Mouse (Mus musculus) right cerebral cortex, adult 18-20 months (tissue): Measurements from ENCODE around the gene Spata32.

Experiments used
- DNase-seq: peaks from one replicate; pipeline ENCODE4 v3.0.0; 2022; ENCODE audit warnings: mixed read lengths

The Spata32 gene

DNA sequence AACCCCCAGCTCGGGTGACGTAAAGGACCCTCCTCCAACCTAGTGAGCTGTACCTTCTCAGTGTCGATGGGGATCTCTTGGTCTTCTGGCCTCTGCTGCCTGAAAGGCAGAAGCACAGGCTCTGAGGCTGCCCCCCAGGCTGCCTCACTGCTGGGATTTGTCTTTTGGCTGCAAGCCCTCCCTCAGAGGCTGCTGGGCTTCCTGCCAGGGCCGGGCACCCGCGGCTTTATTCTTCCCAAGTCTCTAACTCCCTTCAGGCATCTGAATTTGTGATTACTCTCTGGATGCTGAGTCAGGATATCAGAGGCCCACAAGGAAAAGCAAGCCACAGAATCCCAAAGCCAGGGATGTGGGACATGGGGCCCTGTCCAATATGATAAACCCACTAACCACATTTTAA, 16.6 kb downstream of the Spata32 start:
- DNase-seq = peak; percentile 83

DNA sequence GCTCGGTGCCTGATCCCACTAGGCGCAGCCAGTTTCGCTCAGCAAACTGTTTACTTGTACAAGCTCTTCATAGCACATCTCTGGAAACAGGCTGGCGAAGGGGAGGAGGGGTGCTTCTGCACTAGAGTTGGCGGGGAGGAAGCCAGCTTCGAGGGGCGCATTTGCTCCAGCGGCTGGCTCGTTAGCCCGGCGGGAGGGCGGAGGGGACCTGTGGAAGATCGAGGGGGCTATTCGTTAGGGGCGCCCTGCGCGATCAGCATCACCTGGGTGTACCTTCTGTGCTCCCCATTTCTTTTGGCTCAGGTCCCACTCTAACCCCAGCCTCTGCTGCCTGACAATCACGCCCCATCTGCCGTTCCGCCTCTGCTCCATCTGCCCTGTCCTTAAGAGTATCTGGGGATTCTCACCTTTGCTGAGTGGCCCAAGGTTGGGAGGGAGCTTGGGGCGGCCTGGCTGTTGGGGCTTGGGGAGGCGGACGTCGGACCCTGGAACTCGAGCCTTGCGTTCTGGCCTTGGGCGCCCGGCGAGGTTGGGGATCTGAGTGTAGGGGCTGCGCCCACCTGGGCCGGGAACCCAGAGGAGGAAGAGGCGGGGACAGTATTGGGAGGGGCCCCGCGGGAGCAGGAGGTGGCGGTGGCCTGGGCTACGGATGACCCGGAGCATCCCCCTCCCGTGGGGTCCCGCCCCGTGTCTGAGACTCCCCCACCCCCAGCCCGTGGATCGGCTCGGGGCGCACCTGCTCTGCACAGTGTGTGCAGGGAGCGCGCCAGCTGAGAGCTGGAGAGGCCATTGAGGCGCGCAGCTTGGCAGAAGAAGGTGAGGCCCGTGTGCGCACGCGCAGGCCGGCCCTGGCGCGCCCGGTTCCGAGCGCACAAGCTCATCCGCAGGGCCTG, 19.1 kb downstream of the Spata32 start:
- peak; percentile 88 for DNase-seq

DNA sequence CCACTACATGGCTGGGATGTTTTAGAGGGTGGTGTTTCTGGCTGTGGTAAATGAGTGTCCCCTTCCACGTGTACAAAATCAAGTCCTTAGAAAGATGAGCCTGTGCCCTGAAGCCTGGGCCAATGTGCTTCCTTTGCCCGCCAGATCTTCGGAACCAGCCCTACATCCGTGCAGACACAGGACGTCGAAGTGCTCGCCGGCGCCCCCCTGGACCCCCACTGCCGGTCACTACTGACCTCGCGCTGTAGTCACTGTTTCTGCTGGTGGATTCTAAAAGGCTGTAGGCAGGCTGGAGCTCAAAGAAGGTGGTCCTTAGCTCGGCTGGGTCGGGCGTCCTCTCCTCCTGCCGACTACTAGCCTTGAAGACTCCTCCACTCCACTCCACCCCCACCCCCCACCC, 19.9 kb downstream of the Spata32 start:
- DNase-seq = no peak

DNA sequence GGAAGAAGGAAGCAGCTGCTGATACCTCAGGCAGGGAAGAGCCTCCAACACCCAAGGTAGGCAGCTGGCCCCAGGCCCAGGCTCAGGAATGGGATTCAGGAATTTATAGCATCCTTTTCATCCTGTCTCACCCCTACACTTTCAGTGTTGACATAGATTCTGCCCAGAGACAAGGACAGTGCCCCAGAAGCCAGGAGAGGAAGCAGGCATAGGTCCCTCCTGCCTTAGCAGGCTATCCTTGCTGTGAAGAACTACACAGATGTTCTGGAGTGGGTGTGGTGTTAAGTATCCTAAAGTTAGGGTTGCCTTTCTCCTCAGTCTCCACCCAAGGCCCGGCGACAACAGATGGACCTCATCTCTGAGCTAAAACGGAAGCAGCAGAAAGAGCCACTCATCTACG, 20.9 kb downstream of the Spata32 start:
- peak; percentile 84 for DNase-seq

DNA sequence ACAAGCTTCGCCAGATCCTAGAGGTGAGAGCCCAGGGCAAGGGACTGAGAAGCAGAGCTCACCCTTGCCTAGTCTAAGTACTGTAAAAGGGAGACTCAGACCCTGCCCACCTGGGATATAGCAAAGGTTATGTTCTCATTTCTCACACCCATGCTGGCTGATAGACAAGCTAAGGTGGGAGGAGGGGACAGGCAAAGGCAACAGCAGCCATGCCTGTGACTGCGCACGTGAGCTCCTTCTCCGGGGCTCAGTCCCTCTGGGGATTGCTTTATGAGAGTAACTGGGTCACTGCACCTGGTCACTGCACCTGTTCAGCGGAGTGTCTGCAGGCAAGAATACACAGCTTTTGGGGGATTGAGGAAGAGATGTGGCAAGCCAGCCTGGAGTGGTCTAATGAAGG, 22.6 kb downstream of the Spata32 start:
- no peak for DNase-seq

DNA sequence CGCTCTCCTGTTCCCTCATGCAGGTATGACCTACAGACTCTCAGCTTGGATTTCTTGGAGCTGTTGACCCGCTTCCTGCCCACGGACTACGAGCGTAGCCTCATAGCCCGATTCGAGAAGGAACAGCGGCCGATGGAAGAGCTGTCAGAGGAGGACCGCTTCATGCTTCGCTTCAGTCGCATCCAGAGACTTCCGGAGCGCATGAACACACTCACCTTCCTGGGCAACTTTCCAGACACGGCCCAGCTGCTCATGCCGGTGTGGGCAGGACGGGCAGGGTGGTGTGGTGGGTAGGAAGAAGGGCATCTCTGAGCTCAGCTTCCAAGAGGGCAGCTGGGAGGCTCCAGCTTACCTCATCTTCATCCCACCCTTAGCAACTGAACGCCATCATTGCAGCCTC, 23.0 kb downstream of the Spata32 start:
- no peak for DNase-seq

DNA sequence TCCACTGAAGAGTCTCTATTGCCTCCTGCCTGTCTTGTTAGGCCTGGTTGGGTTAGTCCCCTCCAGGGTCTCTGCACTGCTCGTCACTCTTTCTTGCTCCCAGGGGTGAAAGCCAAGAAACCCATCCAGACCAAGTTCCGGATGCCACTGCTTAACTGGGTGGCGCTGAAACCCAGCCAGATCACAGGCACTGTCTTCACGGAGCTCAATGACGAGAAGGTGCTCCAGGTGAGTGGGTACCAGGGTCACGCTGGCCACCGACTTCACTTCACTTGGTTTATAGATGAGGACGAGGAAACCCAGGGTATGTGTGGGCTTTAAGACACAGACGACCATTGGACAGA, 24.4 kb downstream of the Spata32 start:
- DNase-seq = no peak

DNA sequence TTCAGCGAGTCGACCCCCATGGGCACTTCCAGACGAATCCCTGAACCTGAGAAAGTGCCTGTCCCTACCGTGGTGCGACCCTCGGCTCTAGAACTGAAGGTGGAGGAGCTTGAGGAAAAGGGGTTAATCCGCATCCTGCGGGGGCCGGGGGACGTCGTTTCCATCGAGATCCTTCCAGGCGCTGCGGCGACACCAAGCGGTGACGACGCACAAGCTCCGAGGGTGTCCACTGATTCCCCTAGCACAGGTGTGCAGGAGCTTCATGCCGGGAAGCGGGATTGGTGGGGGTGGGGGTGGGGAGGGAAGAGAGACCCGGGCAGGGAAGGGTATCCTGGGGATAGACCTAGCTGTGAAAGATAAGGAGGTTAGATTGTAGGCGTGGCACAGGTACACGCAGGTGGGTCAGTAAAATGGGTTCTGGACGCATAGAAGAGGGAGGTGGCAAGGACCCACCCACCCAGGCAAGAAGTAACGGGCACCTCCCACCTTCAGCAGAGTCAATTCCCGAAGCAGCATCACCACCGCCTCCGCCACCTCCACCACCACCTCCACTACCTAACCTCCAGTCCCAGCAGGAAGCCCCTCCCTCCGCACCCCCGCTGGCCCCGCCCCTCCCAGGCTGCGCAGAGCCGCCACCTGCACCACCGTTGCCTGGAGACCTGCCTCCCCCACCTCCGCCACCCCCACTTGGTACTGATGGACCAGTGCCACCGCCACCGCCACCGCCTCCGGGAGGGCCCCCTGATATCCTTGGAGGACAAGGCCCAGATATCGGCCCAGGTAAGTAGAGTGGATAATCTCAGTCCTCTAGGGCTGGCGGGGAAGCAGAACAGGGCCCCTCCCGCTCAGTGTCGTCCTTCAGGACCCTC, 25.0 kb downstream of the Spata32 start:
- DNase-seq = peak; percentile 85

DNA sequence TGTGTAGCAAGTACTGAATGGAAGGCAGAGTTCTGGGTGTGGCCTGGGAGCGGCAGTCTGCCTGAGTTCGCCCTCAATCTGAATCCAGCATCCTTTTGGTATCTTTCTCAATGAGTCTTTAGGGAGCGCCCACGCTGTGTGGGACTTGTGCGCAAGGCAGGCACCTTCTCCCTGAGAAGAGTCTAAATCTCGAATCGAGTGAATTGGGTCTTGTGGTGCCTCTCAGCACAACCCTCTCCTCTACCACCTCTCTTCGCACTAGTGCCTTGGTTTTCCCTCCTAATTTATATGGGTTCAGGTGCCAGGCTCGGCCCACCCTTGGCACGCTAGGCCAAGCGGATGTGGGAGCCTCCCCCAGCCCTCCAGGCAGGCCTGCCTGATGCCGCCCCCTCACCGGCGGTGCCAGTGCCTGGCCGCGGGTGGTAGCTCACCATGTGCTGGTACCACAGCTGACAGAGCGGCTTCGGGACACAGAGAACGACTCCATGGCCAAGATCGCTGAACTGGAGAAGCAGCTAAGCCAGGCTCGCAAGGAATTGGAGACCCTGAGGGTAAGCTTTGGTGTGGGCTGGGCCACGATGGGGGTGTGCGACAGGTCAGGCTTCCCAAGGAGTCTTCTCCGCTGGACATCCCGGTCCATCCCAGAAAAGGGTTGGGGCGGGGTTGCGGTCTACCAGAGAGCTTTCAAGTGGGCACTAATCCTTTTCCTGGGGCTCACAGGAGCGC, 25.8 kb downstream of the Spata32 start:
- DNase-seq = peak; percentile 89

DNA sequence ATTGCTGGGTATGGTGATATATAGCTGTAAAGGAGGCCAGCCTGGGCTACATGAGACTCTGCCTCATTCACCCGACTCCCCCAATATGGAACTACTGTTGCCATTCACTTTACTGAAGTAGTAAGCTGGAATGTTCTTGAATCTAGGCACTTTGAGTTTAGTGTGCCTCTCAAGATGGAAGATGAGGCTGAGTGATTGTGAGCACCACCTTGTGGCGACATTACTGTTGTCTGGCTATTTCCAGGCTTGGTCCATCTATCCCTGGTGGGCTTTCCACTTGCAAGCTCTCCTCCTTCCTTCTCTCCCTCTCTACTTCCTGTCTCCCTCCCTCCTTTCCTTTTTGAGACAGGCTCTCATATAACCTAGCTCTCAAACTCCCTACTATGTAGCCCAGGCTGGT, 33.3 kb downstream of the Spata32 start:
- DNase-seq = no peak

DNA sequence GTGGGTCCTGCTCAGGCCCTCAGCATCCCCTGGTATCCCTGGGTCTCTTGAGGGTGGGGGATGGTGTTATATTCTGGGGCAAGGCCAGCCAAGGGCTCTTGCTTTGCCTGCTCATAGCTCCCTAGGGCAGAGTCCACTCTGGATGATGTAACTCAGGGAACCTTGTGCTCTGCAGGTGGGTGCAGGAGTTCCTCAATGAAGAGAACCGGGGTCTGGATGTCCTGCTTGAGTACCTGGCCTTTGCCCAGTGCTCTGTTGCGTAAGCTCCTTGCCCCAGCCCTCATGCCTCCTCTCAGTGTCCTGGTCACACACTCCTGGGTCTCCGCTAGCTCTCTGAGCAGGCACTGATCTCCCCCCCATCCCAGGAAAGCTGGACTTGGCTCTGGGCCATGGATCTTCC, 36.3 kb downstream of the Spata32 start:
- DNase-seq = no peak

DNA sequence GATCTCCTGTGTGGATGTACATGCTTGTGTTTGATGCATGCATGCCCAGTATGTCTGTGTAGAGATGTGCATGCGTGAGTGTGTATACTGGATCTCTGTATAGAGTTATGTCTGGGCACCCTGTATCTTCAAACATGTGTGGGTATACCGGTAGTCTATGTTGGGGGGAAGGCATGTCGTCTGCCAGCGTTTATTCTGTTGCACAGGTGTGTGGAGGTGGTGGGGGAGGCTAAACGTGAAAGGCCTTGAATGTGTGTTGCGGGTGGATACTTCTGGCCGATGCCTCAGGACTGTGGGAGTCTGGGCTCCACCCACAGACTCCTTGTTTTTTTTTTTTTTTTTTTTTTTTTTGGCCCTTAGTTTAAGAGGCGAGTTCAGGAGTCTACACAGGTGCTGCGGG, 36.9 kb downstream of the Spata32 start:
- DNase-seq = no peak

DNA sequence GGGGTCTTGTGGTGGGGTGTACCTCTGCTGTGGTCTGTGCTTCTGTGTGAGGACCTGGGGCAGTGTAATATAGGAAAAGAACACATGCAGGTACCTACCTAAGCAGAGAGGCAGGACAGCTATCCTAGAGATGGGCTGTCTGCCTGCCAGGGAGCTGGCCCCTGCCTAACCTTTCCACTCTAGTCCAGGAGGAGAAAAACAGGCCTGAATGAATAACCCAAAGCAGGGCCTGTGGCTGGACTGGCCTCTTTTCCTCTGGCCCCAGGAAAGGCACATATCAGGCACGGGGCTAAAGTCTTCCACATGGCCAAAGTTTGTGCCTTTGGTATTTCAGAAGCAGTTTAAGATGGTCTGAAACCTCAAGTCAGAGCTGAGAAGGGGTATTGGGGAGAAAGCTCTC, 37.8 kb downstream of the Spata32 start:
- no peak for DNase-seq

DNA sequence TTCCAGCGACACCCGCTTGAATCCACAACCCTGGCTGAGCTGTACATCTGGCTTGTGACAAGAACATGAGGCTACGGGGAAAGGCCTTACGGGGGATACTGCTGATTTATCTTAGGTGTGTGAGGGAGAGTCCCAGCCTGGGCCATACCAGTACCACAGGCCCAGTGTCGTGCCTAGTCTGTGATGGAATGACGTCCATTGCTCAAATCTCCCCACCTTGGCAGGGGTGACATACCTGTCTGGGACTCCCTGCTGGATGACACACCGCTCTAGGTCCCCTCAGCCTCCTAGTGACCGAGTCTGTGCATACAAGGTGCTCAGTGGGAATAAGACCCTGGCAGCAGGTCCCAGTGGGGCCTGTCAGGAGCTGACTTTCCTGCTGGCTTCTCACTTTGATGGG, 39.5 kb downstream of the Spata32 start:
- no peak for DNase-seq

DNA sequence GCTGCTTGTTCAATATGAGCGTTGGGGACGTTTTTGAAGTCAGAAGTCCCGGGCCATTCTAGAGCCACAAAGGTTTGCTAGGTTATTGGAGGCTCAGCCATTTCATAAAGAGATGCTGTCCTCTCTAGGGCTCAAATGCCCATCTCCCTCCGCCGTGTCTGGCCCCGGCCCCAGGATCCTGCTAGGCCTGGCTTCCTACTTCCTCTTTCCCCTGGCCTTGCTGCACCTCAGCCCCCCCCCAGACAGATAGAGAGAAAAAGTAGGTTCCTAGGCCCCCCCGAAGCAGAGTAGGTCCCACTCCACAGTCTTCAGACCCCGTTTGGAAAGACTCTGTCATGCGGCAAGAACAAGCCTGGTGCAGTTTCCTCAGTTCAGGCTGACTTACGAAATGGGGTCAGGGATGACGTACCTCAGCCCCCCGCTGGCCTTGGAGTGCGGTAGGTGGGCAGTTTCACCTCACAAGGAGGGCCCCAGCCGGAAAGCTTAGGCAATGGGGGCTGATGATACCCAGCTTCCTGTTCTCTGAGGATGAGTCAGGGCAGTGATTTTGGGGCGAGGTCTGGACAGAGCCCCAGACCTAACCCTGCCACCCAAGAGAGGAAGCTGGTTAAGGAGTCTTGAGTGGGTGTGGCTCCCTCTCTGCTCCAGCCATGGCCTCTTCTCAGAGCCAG, 40.3 kb downstream of the Spata32 start:
- no peak for DNase-seq

DNA sequence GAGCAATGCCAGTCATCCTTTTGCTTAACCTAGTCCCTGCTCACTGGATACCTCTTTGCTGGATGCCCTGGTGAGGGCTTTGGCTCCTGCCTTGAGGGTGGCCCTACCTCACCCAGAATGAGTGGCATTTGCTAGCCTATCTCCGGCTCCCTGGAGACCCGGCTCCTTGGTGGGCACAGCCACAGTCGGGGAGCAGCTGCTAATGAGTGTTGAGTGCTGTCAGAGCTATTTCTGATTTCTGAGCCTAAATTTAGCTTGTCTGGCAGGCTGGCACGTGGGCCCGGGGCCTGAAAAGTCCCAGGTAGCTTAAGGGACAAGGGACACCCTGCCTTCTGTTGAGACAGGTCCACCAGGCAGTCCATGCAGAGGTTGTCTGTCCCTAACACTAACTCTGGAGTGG, 41.0 kb downstream of the Spata32 start:
- no peak for DNase-seq

DNA sequence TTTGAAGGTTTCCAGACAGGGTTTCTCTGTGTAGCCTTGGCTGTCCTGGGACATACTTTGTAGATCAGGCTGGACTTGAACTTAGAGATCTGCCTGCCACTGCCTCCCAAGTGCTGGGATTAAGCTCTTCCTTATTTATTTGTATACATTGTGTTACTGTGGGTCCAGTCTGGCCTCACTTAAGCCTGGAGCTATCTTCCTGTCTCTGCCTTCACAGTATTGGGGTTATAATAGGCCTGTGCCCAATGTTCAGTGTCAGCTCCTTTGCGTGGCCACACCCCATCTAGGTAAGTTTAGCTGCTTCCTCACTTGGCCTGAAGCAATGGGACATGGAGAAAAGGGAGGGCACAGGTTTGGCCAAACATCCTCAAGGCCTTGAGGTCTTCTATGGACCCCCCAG, 41.7 kb downstream of the Spata32 start:
- no peak for DNase-seq

DNA sequence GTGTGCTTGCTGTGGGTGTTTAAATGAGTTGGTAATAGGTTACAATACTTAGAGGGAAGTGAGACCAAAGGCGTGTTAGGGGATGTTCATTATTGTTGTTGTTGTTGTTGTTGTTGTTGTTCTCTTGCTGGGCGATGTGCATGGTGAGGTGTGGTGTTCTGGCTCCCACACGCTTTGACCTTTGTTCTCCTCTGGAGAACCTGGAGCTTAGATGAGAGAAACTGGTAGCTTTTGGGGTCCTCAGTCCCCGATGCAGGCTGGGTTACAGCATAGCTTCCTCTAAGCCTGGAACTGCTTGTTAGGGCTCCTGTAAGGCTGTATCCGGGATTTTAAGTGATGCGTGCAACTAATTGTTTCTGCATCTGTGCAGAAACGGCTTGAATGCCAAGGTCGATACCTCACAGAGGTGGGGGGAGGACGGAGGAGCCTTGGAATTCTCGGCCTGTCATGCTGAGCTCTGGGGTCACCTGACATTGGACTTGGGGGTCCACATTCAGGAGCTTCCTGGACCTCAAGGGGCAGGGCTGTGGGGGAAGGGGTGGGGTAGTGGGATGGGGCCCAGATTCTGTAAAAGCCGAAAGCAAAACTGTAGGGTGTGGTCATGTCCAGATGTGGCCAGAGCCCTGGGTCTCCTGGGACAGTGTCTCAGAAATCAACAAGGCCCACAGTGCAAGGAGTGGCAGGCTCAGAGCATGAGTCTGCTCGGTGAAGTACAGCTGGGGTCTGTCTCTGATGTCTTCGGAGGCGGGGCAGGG, 42.4 kb downstream of the Spata32 start:
- no peak for DNase-seq

DNA sequence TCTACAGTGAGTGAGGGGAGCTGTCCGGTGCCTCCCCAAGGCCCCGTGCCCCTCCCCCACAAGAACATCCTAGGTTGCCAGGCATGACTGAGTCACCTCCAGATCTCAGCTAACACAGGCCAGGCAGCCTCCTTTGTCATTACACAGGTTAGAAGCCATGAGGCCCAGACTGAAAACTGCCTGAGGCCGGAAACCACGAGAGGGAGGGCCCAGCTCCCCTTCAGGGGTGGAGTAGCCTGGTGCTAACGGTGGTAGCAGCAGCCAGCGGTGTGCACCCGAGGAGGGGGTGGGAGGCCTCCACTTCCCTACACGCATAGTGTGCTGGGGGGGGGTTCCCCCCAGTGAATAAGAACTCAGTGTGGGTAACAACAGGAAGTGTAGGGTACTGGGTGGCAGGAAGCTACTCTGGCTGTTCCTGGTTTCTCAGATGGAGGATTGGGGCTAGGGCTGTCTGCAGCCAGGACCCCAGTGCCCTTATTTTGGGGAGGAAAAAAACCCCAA, 43.3 kb downstream of the Spata32 start:
- no peak for DNase-seq

DNA sequence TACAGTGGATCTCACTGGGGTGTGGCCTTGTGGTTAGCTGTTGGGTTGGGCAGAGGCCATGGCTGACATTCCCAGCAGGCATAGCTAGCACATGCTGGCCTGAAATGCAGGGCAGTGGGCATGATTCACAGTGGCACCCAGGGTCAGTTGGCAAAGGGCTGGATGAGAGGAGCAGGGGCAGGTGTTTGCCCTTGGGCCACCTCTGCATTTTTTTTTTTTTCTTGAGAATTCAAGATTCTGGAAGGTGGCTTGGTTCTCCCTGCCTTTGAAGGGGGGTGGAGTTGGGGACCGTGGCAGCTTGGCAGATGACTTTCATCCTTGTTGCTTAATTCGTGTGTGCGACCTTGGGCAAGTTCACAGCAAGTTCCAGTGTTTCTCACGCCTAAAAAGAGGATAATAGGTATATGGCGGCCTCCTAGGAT, 43.8 kb downstream of the Spata32 start:
- no peak for DNase-seq

DNA sequence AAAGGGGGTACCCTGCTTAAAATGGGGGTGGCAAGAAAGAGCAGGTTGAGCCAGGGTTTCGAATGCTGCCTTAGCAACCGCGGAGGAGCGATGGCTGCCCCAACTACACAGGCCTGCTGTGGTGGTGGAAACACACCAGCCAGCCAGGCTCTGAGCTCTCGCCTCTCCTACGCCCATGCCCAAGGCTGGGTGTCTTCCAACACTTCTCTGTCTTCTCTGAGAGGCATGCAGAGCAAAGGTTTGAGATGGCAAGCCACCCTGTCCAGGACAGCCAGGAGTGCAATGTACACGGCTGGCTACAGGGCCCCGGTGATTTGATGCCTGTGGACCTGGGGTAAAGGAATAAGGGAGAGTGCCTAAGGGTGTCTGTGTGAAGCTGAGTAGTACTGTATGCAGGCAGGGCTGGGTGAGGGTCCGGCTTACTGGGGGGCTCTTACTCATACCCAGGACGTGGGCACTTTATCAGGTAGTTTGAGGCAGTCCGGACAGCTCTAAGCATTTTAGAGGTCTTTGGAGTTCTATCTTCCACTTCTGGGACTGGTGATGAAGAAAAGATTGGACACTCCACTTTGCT, 44.4 kb downstream of the Spata32 start:
- peak; percentile 70 for DNase-seq
